Mouse (Mus musculus): ENCODE results near the gene Ttll7.

- TF ChIP-seq CTCF (IDR thresholded peaks at IDR 0.05; ENCODE audit: extremely low read depth, insufficient read length, insufficient replicate concordance, low read depth, low read length) (no peak), POLR2A (IDR thresholded peaks at IDR 0.05; ENCODE audit: low read depth, low read length) (no peak)
Observed at GRCm38 (mm10) chr3:146932506-146932905, 80.3 kb downstream of the Ttll7 start.

Measured in small intestine, adult 2 months (tissue).